Mouse (Mus musculus) midbrain, embryonic 11.5 days (tissue): ENCODE measurements around the gene Znrf4. TPM values are rescaled to one million over a fixed set of nuclear protein-coding genes. Genes with fewer than 3 reads are reported as not detected.
"Not testable (repeated sequence)": the region's sequence is repeated elsewhere in the genome, so short reads cannot be mapped to it uniquely, and the experiment has no call there.

Experiments
- ATAC-seq: fragments of 200-750 bp; cut with Nextera tagmentation; 2 replicates; pipeline ENCODE4 v1.8.0; 2017; ENCODE audit warnings: moderate TSS enrichment, moderate library complexity; ENCODE audit not compliant: low FRiP score
- DNase-seq: peaks from one replicate; pipeline ENCODE4 v3.0.0; 2015; ENCODE audit warnings: low spot score; ENCODE audit errors: missing footprints
- H3K27ac ChIP-seq: fragments of 300-500 bp; sonication (generic); 2 replicates; pipeline ENCODE4 v1.5.1; 2014; ENCODE audit warnings: low read depth, low read length
- H3K27me3 ChIP-seq: fragments of 300-500 bp; sonication (generic); 2 replicates; pipeline ENCODE4 v1.6.1; 2014; ENCODE audit warnings: mild to moderate bottlenecking, low read length, moderate library complexity, mixed read lengths; ENCODE audit not compliant: control insufficient read depth, insufficient read depth
- H3K36me3 ChIP-seq: fragments of 300-500 bp; sonication (generic); 2 replicates; pipeline ENCODE4 v1.6.1; 2014; ENCODE audit warnings: mild to moderate bottlenecking, low read length, moderate library complexity, mixed read lengths; ENCODE audit not compliant: control insufficient read depth, insufficient read depth
- H3K4me1 ChIP-seq: fragments of 300-500 bp; sonication (generic); 2 replicates; pipeline ENCODE4 v1.6.1; 2014; ENCODE audit warnings: low read length; ENCODE audit not compliant: control insufficient read depth, insufficient read depth
- H3K4me2 ChIP-seq: fragments of 300-500 bp; sonication (generic); 2 replicates; pipeline ENCODE4 v1.6.1; 2014; ENCODE audit warnings: mild to moderate bottlenecking, moderate library complexity
- H3K4me3 ChIP-seq: fragments of 300-500 bp; sonication (generic); 2 replicates; pipeline ENCODE4 v1.5.1; 2014; ENCODE audit warnings: low read depth, low read length
- H3K9ac ChIP-seq: fragments of 300-500 bp; sonication (generic); 2 replicates; pipeline ENCODE4 v1.6.1; 2014; ENCODE audit warnings: low read length
- H3K9me3 ChIP-seq: fragments of 300-500 bp; sonication (generic); 2 replicates; pipeline ENCODE4 v1.6.1; 2016; ENCODE audit warnings: low read length; ENCODE audit not compliant: control insufficient read depth
- WGBS: fragments of 180-500 bp; shearing (Covaris S2); extraction: QIAGEN DNeasy Blood & Tissue Kit; methylation state at CpG from one replicate; pipeline ENCODE4 v1.1.7; 2014; 5-methylcytosine and 5-hydroxymethylcytosine counted together
- polyA plus RNA-seq: library from polyadenylated mRNA; unstranded; fragments of >200 nt; fragmentation: Nextera tagmentation; extraction: Ambion mirVana; gene quantifications from 2 replicates; pipeline ENCODE4 v1.2.1, GENCODE M21; 2014

The Znrf4 gene
- polyA plus RNA-seq, 1 experiment from 2014 or later, result not detected

- Histone ChIP-seq H3K4me3 (peak overlapping the region; percentile 65), H3K27me3 (peaks cover 22% of the 10 kb centered on the region), H3K4me1 (peaks cover 10% of the 10 kb centered on the region; the same call in 1 of the 2 replicates), H3K9me3 (no peaks in the 10 kb centered on the region), H3K4me2 (peak overlapping the region; percentile 99), H3K36me3 (no peaks in the 10 kb centered on the region), H3K27ac (no peak overlapping the region), H3K9ac (peak overlapping the region; percentile 90)
- ATAC-seq (no peak), DNase-seq (peak; percentile 81)
- 56% methylated on average over 15 of the region's 15 CpGs for WGBS
Measured at GRCm38 (mm10) chr17:56506417-56507065, 5.7 kb downstream of the Znrf4 start.

GRCm38 (mm10) chr17:56505401-56505800, 6.8 kb downstream of the Znrf4 start:
- DNase-seq (no peak), ATAC-seq (no peak)
- H3K27me3 ChIP-seq, result peaks cover 10% of the 10 kb centered on the region
- H3K4me1 ChIP-seq, result peaks cover 7% of the 10 kb centered on the region; the same call in 1 of the 2 replicates
- H3K36me3 ChIP-seq, result no peaks in the 10 kb centered on the region
- no peak overlapping the region for H3K27ac ChIP-seq
- no peak overlapping the region for H3K4me3 ChIP-seq
- no peaks in the 10 kb centered on the region for H3K9me3 ChIP-seq
- no peak overlapping the region for H3K9ac ChIP-seq
- WGBS, result 86% methylated on average over 10 of the region's 10 CpGs
- no peak overlapping the region for H3K4me2 ChIP-seq

DNA sequence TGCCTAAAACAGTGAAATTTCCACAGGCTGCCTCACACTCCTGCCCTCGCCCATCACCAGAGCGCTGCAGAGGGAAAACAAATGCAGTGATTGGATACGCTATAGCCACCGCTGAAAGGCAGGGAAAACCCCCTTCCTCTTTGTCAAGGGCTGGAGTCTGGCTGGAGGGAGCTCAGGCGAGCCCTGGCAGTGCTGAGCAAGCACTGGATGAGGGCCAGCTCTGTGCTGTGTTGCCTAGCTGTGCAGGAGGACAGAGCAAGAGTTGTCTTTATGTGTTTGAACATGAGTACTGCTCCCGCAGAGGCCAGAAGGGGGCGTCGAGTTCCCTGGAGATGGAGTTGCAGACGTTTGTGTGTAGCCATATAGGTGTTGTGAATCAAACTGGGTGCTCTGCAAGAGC, 9.7 kb downstream of the Znrf4 start:
- no peaks in the 10 kb centered on the region for H3K27me3 ChIP-seq
- ATAC-seq (no peak), DNase-seq (peak; percentile 80)
- H3K9ac ChIP-seq, result no peak overlapping the region
- H3K4me3 ChIP-seq, result no peak overlapping the region
- H3K4me1 ChIP-seq, result peaks cover 3% of the 10 kb centered on the region; the same call in 1 of the 2 replicates
- no peak overlapping the region for H3K4me2 ChIP-seq
- no peaks in the 10 kb centered on the region for H3K36me3 ChIP-seq
- no peak overlapping the region for H3K27ac ChIP-seq
- 38% methylated on average over 9 of the region's 9 CpGs for WGBS
- no peaks in the 10 kb centered on the region; the same call in 1 of the 2 replicates for H3K9me3 ChIP-seq

DNA sequence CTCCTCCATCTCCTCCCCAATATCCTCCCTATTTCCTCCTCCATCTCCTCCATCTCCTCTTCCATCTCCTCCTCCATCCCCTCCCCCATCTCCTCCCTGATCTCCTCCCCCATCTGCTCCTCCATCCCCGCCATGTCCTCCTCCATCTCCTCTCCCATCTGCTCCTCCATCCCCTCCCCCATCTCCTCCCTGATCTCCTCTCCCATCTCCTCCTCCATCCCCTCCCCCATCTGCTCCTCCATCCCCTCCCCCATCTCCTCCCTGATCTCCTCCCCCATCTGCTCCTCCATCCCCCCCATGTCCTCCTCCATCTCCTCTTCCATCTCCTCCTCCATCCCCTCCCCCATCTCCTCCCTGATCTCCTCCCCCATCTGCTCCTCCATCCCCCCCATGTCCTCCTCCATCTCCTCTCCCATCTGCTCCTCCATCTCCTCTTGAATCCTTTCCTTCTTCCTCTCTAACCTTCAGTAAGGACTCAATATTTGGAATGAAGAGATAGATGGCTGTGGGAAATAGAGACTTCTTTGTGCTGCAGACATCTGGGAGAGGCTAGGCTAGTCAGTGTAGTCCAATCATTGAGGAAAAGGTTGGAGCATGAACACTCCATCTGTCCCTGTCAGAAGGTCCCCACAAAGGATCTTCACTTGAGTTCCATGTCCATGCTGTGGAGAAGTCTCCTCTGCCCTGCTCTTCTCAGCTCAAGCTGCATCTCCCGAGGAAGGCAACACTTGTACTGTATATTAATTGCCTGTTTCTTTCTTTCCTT, 10.4 kb downstream of the Znrf4 start:
- not testable (repeated sequence) for H3K9me3 ChIP-seq, H3K27ac ChIP-seq, H3K36me3 ChIP-seq, H3K27me3 ChIP-seq, H3K4me1 ChIP-seq, H3K9ac ChIP-seq, H3K4me3 ChIP-seq, H3K4me2 ChIP-seq, ATAC-seq
- peak; percentile 57 for DNase-seq
- WGBS, result 66% methylated on average over 2 of the region's 2 CpGs

GRCm38 (mm10) chr17:56499229-56499628, 13.0 kb downstream of the Znrf4 start:
- no peak overlapping the region for H3K4me3 ChIP-seq
- H3K36me3 ChIP-seq, result no peaks in the 10 kb centered on the region
- H3K4me1 ChIP-seq, result no peaks in the 10 kb centered on the region
- 80% methylated on average over 5 of the region's 5 CpGs for WGBS
- no peak overlapping the region for H3K4me2 ChIP-seq
- peaks cover 9% of the 10 kb centered on the region for H3K9me3 ChIP-seq
- no peak for DNase-seq
- no peak for ATAC-seq
- no peak overlapping the region for H3K27ac ChIP-seq
- H3K9ac ChIP-seq, result no peak overlapping the region
- H3K27me3 ChIP-seq, result no peaks in the 10 kb centered on the region

GRCm38 (mm10) chr17:56494480-56494879, 17.8 kb downstream of the Znrf4 start:
- no peak for DNase-seq
- no peak overlapping the region for H3K4me3 ChIP-seq
- no peaks in the 10 kb centered on the region for H3K4me1 ChIP-seq
- no peaks in the 10 kb centered on the region for H3K36me3 ChIP-seq
- H3K27me3 ChIP-seq, result no peaks in the 10 kb centered on the region
- no peak overlapping the region for H3K9ac ChIP-seq
- H3K9me3 ChIP-seq, result peaks cover 23% of the 10 kb centered on the region
- H3K4me2 ChIP-seq, result no peak overlapping the region
- 69% methylated on average over 2 of the region's 2 CpGs for WGBS
- ATAC-seq, result no peak
- no peak overlapping the region for H3K27ac ChIP-seq

GRCm38 (mm10) chr17:56493841-56494240, 18.4 kb downstream of the Znrf4 start:
- no peak overlapping the region for H3K4me3 ChIP-seq
- no peaks in the 10 kb centered on the region for H3K36me3 ChIP-seq
- ATAC-seq (no peak), DNase-seq (no peak)
- WGBS, result 90% methylated on average over 2 of the region's 2 CpGs
- no peaks in the 10 kb centered on the region for H3K27me3 ChIP-seq
- H3K4me2 ChIP-seq, result no peak overlapping the region
- H3K4me1 ChIP-seq, result peaks cover under 1% of the 10 kb centered on the region
- no peak overlapping the region for H3K9ac ChIP-seq
- no peak overlapping the region for H3K27ac ChIP-seq
- H3K9me3 ChIP-seq, result peaks cover 23% of the 10 kb centered on the region

- Histone ChIP-seq H3K9me3 (peaks cover 23% of the 10 kb centered on the region), H3K4me3 (no peak overlapping the region), H3K9ac (no peak overlapping the region), H3K36me3 (no peaks in the 10 kb centered on the region), H3K27me3 (no peaks in the 10 kb centered on the region), H3K4me2 (no peak overlapping the region), H3K4me1 (peaks cover 20% of the 10 kb centered on the region), H3K27ac (no peak overlapping the region)
- DNase-seq (no peak), ATAC-seq (no peak)
- WGBS, result 85% methylated on average over 7 of the region's 7 CpGs
Measured at GRCm38 (mm10) chr17:56490438-56491152, 21.6 kb downstream of the Znrf4 start.

- DNase-seq (peak; percentile 98), ATAC-seq (peak; percentile 92)
- peaks cover 20% of the 10 kb centered on the region for H3K4me1 ChIP-seq
- no peak overlapping the region for H3K4me3 ChIP-seq
- H3K9ac ChIP-seq, result no peak overlapping the region
- H3K9me3 ChIP-seq, result peaks cover 4% of the 10 kb centered on the region; the same call in 1 of the 2 replicates
- peak overlapping the region; percentile 86 for H3K27ac ChIP-seq
- no peaks in the 10 kb centered on the region for H3K27me3 ChIP-seq
- no peaks in the 10 kb centered on the region for H3K36me3 ChIP-seq
- no peak overlapping the region; the same call in 1 of the 2 replicates for H3K4me2 ChIP-seq
- WGBS, result 3% methylated on average over 12 of the region's 12 CpGs
Measured at GRCm38 (mm10) chr17:56488028-56488427, 24.2 kb downstream of the Znrf4 start.
